Mouse (Mus musculus) E14TG2a.4 (cell line): ENCODE measurements around the gene Pde4dip.

Experiments
- CTCF ChIP-seq: conservative IDR thresholded peaks from 2 replicates; pipeline ENCODE4 v1.5.1; 2014; ENCODE audit warnings: low read length
- NANOG ChIP-seq: IDR thresholded peaks from 2 replicates; pipeline ENCODE4 v1.6.1; 2014; ENCODE audit warnings: borderline replicate concordance, low read length, mixed read lengths
- POU5F1 ChIP-seq: IDR thresholded peaks from 2 replicates; pipeline ENCODE4 v1.6.1; 2014; ENCODE audit warnings: low read length, borderline replicate concordance

GRCm38 (mm10) chr3:97799267-97799666 lies 89.2 kb downstream of the Pde4dip start:
- TF ChIP-seq CTCF: no peak
- TF ChIP-seq NANOG: no peak
- TF ChIP-seq POU5F1: no peak
